Mouse (Mus musculus): ENCODE results near the gene Fermt3.

DNA sequence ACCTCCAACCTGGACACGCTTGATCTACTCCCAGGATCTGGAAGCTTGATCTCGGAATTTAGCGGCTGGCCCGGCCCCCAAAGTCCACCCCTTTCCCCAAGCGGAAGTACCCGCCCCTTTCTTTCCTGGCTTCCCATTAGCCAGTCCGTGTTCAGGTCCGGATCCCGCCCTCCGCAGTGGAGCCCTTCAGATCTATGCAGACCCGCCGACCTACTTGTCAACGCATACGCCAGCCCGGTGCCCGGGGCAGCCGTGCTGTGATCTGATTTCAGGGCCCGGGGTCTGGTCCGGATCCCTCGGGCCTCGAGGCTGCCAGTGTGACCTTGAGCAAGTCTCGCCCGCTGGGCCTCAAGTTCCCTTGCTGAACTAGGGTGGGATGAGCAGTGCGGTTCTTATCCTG is 23.3 kb downstream of the Fermt3 start, which contains the start of the genes Nudt22 and Trpt1:
- TF ChIP-seq CTCF (IDR thresholded peaks at IDR 0.05; ENCODE audit: low read depth) (no peak), EP300 (optimal IDR thresholded peaks at IDR 0.05) (no peak)

Measured in stomach, postnatal 0 days (tissue).